Mouse (Mus musculus): ENCODE measurements around the gene B3galnt1. TPM values are rescaled to one million over a fixed set of nuclear protein-coding genes. Genes with fewer than 3 reads are reported as not detected.

Gene B3galnt1
- polyA plus RNA-seq, 1 experiment from 2014 or later = 33.0 TPM

GRCm38 (mm10) chr3:69529576-69529975 is 69.2 kb downstream of the B3galnt1 start:
- Histone ChIP-seq H3K27me3 (ENCODE audit: insufficient read depth, poor library complexity, severe bottlenecking) (no peaks in the 10 kb centered on the region; the same call in 1 of the 2 replicates), H3K4me1 (replicated peaks) (no peaks in the 10 kb centered on the region; the same call in 1 of the 2 replicates), H3K4me3 (no peak overlapping the region), H3K9me3 (no peaks in the 10 kb centered on the region), H3K36me3 (no peaks in the 10 kb centered on the region), H3K27ac (no peak overlapping the region)
- no peak for DNase-seq (ENCODE audit: low spot score)
- WGBS = 90% methylated on average over 7 of the region's 7 CpGs

GRCm38 (mm10) chr3:69527384-69527783 is 71.4 kb downstream of the B3galnt1 start:
- 96% methylated on average over 1 of the region's 1 CpGs for WGBS

GRCm38 (mm10) chr3:69525072-69525529 is 73.7 kb downstream of the B3galnt1 start:
- H3K27me3 ChIP-seq (ENCODE audit: insufficient read depth, poor library complexity, severe bottlenecking) = no peaks in the 10 kb centered on the region
- peaks cover 5% of the 10 kb centered on the region; the same call in 1 of the 2 replicates for H3K9me3 ChIP-seq
- H3K27ac ChIP-seq = no peak overlapping the region
- peaks cover 7% of the 10 kb centered on the region for H3K4me1 ChIP-seq (replicated peaks)
- H3K36me3 ChIP-seq = peaks cover 4% of the 10 kb centered on the region; the same call in 1 of the 2 replicates
- WGBS = 81% methylated on average over 8 of the region's 8 CpGs
- H3K4me3 ChIP-seq = no peak overlapping the region
- DNase-seq (ENCODE audit: low spot score) = no peak

More at GRCm38 (mm10) chr3:69527384-69527783, 71.4 kb downstream of the B3galnt1 start:
- Histone ChIP-seq H3K9me3 (0 out of 2 replicates have a peak, but pooled peaks cover under 1% of the 10 kb centered on the region), H3K36me3 (peaks cover under 1% of the 10 kb centered on the region; the same call in 1 of the 2 replicates), H3K27me3 (ENCODE audit: insufficient read depth, poor library complexity, severe bottlenecking) (no peaks in the 10 kb centered on the region), H3K4me3 (no peak overlapping the region), H3K4me1 (replicated peaks) (no peaks in the 10 kb centered on the region; the same call in 1 of the 2 replicates), H3K27ac (no peak overlapping the region)
- no peak for DNase-seq (ENCODE audit: low spot score)

- Histone ChIP-seq H3K9me3 (peaks cover 5% of the 10 kb centered on the region; the same call in 1 of the 2 replicates), H3K27me3 (ENCODE audit: insufficient read depth, poor library complexity, severe bottlenecking) (no peaks in the 10 kb centered on the region), H3K36me3 (peaks cover 4% of the 10 kb centered on the region; the same call in 1 of the 2 replicates), H3K4me1 (replicated peaks) (peaks cover 13% of the 10 kb centered on the region), H3K27ac (no peak overlapping the region), H3K4me3 (no peak overlapping the region)
- DNase-seq (ENCODE audit: low spot score) = no peak
- 86% methylated on average over 8 of the region's 8 CpGs for WGBS
These were observed 74.2 kb downstream of the B3galnt1 start for GRCm38 (mm10) chr3:69524356-69525071.

Other genes starting within 250 kb of the B3galnt1 start
- 130 and 153 TPM in 2 replicates for gene Nmd3, start 123.0 kb upstream of the B3galnt1 start, polyA plus RNA-seq (2016; fragmentation: Nextera tagmentation; extraction: Ambion mirVana)

All from hindbrain, embryonic 10.5 days (tissue).